Mouse (Mus musculus) frontal cortex, adult 2 months (tissue): Measurements from ENCODE around the gene Rasd1. TPM values are rescaled to one million over a fixed set of nuclear protein-coding genes. Genes with fewer than 3 reads are reported as not detected.
A peak's percentile ranks its signal among the peaks of the same experiment; 100 is the strongest.

Source experiments
- DNase-seq, 2 experiments: peaks; one replicate each; pipeline ENCODE4 v3.0.0; 2022; ENCODE audit warnings: low spot score in 1 of 2; ENCODE audit errors: extremely low spot score in 1 of 2
- polyA plus RNA-seq: library from polyadenylated mRNA; depleted of rRNA; stranded (reverse); fragments of >200 nt; gene quantifications from 2 replicates; pipeline ENCODE4 v1.2.3, GENCODE M21; 2012; rRNA removed

Rasd1 gene
- 3.0 and 4.4 TPM in 2 replicates for polyA plus RNA-seq

DNA sequence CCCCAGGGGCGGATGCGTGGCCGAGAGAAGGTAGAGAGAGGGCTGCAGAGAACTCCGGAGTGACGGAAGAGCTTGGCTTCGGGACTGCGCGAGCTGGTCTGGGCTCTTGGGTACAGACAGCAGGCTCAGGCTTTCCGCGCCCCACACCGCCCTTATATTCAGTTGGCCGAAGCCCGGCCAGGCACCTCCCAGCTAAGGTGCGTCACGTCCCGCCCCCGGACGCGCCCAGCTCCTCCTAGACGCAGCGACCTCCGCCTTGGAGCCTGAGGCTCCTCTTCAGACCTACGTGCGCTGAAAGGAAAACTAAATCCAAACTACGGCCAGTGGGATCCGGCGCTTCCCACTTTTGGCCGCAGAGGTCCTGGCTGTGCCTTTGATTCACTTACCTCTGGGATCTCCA, at the start of gene Rasd1:
Gene Rasd1, minus strand, starts transcription at position 127 of the 400 bp plus-strand sequence.
- peak in 1 of 2 experiments; percentile 75 for DNase-seq

DNA sequence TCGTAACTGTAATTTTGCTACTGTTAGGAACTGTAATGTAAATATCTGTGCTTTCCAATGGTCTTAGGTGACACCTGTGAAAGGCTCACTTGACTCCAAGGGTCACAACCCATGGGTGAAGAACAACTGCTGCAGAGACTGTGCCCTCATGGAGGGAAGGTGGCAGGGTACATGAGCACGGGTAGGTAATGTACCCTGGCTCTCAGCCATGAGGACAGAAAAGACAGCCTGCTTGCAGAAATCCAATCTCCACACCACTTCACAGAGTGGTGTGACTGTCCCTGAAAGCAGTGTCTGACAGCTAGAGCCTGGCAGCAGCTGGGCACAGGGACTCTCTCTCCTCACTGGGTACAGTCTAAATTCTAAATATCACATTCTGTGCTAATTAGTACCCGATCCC, 46.8 kb upstream of the Rasd1 start:
- DNase-seq: no peak

DNA sequence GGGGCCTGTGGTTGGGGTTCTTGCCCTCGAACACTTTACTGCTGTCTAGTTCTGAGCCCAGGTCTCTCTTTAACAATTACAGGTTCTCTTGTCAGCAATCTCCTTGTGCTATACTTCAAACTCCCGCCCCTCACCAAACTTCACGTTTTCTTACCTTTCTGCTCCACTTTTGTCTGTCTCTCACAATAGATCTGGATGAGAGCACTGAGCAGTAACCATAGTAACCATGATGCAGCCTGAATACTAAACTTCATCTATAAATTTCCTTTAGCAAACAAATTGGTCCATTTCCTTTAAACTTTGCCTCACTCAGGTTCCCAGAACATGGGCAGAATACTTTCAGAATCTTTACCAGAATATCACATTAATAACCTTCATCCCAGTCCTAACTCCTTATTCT, 44.7 kb upstream of the Rasd1 start:
- DNase-seq: no peak

DNA sequence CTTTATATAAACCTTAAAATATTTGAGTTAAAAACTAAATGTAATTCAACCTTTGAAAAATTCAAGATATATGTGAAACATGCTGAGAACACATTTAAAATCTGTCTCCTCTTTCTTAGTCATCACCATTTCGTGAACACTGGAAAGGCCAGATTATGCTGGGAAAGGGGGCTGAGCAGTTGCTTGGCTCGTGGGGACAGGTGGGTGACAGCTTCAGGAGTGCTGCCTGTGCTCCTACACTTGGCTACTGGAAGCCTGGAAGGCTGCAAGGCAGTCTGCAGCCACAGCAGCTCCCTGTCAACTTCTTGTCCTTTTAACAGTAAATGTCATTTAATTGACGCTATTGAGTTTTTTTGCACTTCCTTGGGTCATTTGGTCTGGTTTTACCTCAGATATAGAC, 41.1 kb upstream of the Rasd1 start:
- peak in 1 of 2 experiments; percentile 27 for DNase-seq

DNA sequence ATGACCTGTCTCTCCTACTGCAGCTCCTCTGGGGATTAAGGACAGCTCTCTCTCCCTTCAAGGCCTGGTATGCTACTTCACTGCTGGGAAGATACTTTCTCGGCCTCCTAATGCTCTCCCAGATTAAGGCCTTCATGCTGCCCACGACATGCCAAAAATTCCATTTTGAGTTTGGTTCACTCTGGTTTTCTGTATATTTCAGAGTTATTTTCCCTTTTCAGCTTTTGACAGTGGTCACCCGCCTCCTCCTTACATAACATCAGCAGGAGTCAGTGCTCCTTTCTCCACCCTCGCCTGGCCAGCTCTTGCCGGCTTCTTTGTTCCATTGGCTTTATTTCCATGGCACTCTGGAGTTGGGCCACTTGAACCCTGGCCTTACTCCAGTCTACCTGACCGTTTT, 40.0 kb upstream of the Rasd1 start:
- peak; percentile 31 to 62 for DNase-seq

DNA sequence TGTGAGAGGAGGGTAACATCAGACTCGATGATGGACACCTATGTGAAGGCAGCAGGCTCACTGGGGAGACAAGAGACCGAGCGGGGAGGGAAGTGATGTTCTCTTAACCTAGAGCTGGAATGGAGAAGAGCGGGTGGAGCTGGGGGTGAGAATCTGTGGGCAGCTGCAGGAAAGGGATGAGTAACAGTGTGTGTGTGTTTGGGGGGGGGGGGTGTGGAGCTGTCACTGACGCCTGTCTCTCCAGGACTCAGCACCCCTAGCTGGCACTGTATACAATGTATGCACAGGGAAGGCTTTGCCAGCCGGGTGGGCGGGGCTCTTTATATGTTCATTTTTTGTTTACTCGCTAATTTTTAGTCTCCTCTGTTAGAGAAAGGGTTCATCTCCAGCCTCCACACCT, 39.1 kb upstream of the Rasd1 start:
- peak; percentile 24 to 65 for DNase-seq

GRCm38 (mm10) chr11:60001231-60001980, 36.7 kb upstream of the Rasd1 start:
- DNase-seq: no peak

DNA sequence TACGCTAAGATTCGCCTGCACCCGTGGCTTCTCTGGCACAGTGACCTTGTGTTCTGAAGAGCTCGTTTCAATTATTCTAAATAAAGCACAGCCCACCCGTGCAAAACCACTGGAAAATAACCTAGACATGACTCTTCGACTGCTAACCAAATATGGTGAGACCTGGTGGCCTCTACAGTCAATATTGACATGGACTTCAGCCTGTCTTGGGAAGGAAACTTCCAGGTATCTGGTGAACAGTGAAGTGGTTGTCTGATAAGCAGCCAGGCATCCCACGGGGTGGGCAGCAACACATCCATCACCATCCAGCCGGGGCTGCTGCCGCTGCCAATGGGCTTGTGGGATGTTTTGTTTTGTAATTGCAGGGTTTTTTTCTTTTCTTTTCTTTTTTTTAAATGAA, 29.6 kb upstream of the Rasd1 start:
- no peak for DNase-seq

DNA sequence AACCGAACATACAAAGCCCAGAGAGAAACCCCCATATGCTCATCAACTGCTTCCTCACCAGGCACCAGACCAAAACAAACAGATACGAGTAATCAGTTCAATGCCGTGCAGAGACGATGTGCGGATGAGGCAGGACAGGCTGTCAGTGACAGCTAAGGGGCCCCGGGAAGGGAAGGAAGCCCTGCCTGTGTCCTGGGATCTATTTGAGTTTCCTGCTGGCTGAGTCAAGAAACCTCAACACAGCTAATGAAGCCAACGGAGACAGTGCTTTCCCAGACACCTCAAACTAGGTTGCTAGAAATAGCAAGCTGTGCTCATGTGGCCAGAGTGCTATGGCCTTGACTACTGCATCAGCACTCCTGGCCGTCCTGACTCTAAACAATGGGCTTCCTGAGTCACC, 26.6 kb upstream of the Rasd1 start:
- no peak for DNase-seq

GRCm38 (mm10) chr11:59989406-59989805, 24.7 kb upstream of the Rasd1 start:
- DNase-seq: no peak

DNA sequence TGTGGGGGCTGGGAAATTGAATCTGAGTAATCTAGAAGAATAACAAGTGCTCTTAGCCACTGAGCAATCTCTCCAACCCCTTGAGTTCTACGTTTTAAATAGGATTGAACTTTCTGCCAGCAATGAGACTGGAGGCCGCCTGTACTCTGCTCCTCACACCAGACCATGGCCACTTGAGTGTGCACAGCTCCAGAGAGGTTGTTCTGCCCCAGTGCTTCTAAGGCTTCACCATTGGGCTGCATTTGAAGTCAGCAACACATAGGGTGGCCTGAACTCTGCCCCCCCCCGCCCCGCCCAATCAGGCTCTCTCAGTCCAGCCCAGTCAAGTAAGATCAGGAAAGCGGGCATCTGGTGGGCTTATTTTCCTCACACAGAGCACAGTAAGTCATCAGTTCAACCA, 13.1 kb upstream of the Rasd1 start:
- DNase-seq: no peak

GRCm38 (mm10) chr11:59975241-59975640, 10.5 kb upstream of the Rasd1 start:
- DNase-seq: no peak

DNA sequence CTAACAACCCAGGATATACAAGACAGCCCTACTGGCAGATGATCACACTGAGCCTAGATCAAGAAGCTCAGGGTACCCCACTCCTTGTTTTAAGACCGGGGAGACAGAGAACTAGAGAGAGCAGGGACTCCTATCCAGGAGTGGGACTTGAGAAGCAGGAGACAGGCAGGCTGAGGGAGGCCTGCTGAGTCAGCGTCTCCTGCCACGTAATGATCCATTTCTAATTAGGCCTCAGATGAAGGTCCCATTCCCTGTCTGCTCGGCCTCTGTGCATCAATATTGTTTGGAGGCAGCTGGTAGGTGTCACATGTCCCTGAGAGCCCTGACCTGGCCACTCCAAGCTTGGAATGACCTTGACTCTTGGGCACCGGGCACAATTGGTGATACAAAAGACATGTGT, 8.6 kb upstream of the Rasd1 start:
- no peak for DNase-seq

DNA sequence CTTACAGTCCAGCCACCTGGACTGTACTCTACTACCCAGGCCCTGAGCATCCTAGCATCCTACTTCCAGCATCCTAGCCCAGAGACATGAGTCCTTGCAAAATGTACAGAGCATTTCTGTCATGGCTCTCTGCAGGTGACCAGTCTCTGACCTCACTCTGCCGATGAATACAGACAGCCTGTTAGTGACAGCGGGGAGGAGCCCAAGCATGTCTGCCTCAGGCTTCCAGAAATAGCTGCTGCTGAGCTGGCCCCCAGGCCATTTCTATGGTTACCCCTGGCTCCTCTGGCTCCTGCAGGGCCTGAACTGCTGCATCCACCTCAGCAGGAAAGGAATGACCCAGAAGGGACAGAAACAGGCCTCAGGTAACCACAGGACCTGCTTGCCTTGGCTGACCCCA, 6.9 kb upstream of the Rasd1 start:
- no peak for DNase-seq

DNA sequence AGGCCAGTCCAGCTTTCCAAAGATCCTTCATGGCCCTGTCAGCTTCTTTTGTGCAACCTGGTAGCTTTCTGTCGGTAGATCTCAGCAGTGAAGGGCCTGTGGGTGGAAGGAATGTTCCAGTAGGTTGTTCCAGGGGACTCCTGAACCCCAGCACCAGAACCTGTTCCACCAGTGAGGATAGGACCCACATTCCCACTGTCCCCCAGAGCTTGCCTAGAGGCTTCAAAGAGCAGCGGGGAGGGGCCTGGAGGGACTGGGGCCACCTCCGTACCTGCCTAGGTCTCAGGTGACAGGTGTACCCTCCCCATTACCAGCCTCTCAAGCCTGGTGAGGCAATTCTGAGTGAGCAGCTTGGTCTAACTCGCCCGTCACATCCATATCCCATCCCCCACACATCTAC, 6.0 kb upstream of the Rasd1 start:
- DNase-seq: no peak

- no peak for DNase-seq
Measured at GRCm38 (mm10) chr11:59967765-59968164, 3.0 kb upstream of the Rasd1 start.

DNA sequence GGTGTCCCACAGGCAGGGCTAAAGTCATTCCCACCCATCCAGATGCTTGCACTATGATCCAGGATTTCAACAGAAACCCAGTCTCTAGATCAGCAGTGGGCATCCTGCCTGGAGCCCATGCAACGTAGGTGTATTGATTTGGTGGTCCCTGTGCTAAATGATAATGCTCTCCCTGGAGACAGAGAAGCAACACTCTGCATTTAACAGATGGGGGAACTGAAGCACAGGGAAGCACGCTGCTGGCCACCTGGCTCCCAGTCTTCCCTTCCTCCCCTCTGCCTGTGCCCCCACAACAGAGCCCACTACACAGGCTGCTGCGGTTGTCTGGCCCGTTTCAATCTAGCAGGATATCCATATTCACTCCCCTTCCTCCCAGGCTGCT, 1.3 kb upstream of the Rasd1 start:
- DNase-seq: no peak

GRCm38 (mm10) chr11:59965227-59966101, 720 bp upstream of the Rasd1 start:
- peak in 1 of 2 experiments; percentile 83 for DNase-seq

DNA sequence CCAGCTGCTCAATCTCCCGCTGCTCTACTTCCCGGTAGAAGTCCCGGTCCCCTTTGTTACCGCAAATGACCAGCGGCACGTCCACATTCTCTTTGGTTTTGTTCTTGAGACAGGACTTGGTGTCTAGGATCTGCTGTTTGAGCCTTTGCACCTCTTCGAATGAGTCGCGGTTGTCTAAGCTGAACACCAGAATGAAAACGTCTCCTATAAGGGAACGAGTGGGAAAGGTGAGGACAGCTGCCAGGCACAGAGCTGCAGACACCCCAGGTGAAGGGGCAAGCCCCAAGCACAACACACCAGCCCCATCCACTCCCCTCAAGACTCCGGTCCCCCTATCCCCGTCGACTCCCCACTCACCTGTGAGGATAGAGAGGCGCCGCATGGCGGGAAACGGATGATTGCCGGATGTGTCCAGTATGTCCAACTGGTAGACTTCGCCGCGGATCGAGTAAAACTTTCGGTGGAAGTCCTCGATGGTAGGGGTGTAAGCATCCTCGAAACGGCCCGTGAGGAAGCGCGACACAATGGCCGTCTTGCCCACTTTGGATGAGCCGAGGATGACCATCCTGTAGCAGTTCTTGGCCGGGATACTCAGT, 483 bp downstream of the Rasd1 start:
- no peak for DNase-seq

DNA sequence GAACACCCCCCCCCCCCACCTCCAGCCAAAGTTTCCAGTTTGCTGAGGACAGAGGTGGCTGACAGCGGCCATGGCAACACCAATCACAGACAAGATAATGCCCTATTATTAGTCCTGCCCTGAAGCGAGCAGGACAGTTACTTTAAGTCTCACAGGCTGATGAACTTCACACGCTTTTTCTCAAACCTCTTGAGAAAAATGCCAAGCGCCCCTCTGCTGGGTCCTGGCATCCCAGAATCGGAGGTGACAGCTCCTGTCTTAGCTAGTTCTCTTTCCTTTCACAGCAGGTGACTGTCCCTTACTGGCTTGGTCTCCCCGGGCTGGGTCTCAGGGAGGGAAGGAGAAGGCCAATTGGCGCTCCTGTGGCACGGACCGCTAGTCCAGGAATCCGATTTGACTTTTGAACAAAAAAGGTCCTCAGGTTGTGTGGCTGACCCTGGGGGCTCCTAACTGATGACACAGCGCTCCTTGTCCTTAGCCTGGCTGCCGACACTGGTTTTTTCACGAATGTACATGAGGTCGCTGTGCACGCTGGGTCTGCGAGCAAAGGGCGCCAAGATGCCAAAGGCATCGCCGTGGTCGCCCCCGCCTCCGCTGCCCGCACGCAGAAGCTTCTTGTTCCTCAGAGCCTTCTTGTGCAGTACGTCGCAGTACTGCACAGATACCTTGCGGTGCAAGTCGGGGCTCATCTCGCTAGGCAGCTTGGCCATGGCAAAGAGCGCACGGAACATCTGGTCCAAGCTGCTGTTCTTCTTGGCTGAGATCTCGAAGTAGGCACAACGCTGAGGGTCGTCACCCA, 1.2 kb downstream of the Rasd1 start:
- no peak for DNase-seq

GRCm38 (mm10) chr11:59962590-59962989, 2.2 kb downstream of the Rasd1 start:
- DNase-seq: no peak
